Mouse (Mus musculus): Measurements from ENCODE around the gene Mllt10.
"Not testable (repeated sequence)": the region's sequence is repeated elsewhere in the genome, so short reads cannot be mapped to it uniquely, and the experiment has no call there.

The Mllt10 gene

DNA sequence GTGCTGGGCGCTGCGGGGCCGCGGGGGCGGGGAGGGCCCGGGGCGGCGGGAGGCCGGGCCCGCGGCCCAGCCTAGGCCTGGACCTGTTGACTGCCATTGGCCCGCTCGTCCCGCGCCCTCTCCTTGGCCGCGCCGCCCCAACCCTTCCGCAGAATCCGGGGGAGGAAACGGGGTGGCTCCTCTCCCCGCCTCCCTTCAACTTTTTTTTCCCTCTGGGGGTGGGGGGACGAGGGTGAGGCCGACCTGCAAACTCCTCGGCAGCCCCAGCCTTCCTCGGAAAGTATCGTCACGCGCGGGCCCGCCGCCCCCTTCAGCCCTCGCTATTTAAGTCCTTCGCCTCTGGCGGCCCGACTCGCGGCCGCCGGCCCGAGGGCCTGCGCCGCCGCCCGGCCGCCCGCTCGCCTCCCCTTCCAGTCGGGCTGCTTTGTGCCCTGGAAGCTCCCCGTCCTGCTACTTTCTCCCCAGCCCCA is 1.8 kb downstream of the Mllt10 start:
- POLR2A ChIA-PET, result interaction anchor here in 3 of 4 experiments (0.8 to 5.8 kb wide), 32 partner anchors 8 to 157 kb away, joined by 3 to 58 read pairs (median 5); partner anchors contain the start of gene Skida1 (in 2 of the 3)
- CTCF ChIA-PET, result interaction anchor here in 1 of 4 experiments (1.2 kb wide), 1 partner anchor 10 kb away, joined by 3 read pairs; no protein-coding TSS in a partner anchor

DNA sequence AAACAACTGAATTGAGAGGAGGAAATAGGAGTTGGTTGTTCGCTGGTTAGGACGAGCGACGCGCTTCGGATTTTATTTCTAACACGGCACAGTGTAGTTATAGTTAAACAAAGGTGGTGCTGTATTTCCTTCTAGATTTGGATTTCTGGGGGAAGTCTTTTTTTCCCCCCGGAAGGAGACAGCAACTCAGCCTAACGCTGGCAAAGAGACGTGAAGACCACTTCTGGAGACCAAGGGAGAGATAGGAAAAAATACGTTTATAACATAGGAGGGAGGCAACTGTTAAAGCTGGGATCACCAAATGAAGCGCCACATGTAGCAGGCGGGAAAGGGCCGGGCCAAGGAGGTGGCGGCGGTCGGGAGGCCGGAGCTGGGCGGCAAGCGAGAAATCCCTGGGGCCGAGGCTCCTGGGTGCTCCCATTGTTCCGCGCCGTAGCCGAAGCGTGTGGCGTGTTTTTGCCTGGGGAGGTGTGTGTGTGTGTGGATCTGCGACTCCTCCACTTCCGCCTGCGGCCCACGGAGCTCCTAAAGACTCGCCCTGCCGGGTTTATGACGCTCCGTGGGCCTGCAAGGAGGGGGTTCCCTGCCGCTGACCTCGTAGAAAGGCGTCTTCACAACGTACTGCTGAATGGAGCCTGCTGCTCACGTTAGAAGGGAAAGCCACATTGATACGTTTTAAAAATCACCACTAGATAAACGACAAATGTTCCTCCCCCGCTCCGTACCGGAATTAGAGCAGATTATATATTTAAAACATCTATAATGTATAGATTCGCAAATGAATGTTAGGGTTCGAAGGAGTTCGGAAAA is 2.5 kb downstream of the Mllt10 start:
- ChIA-PET CTCF (interaction anchor here in 1 of 4 experiments (1.2 kb wide), 1 partner anchor 11 kb away, joined by 3 read pairs; no protein-coding TSS in a partner anchor), POLR2A (interaction anchor here in 3 of 4 experiments (0.6 to 5.8 kb wide), 35 partner anchors 8 to 158 kb away, joined by 3 to 58 read pairs (median 5); partner anchors contain the start of gene Skida1 (in 2 of the 3))

DNA sequence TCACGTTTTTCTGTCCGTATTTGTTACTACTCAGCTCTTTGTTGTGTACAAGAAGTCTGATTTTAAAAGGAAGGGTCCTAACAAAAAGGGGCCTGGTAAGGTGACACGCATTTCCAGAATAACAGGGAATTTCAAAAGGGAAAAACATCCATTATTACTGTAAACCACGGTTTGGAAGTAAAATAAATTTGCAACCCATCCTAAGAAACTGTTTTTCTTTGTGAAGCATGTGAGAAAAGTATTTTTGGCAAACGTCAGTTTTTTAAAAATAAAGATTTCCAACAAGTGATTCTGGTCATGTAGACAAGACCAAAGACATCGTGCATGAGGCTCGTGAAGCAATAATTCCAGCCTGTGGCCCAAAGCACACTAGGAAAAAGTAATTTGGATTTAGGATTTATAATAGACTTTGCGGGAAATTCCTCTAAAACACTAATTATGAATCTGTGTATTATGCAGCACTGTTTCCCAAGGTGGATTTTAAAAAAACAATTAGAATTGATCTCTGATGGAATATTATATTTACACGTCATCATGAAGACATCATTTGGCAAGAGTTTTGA is 3.2 kb downstream of the Mllt10 start:
- ChIA-PET CTCF (interaction anchor here in 2 of 4 experiments (0.6 to 1.2 kb wide), 2 partner anchors 11 to 37 kb away, joined by 3 to 9 read pairs; no protein-coding TSS in a partner anchor), POLR2A (interaction anchor here in 3 of 4 experiments (0.6 to 5.8 kb wide), 31 partner anchors 9 to 136 kb away, joined by 3 to 58 read pairs (median 5); partner anchors contain the start of gene Skida1 (in 2 of the 3))

DNA sequence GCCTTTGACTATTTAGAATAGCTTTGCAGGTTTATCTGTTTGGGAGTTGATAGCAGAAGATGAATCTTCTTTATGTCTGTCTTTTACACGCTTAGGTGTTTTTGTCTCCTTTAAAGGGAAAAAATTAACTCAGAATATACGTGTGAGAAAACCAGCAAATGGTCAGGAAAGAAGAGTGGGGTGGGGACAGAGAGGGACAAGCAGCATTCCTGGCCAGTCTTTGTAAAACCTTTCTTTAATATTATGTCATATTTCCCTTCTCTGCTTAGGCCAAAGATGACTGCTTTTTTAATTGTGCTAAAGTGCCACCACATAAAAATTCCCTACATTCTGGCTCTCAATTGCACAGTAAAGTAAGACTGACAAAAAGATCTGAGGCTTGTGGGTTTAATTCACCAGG is 4.0 kb downstream of the Mllt10 start:
- CTCF ChIA-PET, result no interaction called here
- POLR2A ChIA-PET, result interaction anchor here in 2 of 4 experiments (1.2 to 4.1 kb wide), 10 partner anchors 10 to 122 kb away, joined by 3 to 17 read pairs (median 4); partner anchors contain the start of gene Skida1 (in 2 of the 2)

DNA sequence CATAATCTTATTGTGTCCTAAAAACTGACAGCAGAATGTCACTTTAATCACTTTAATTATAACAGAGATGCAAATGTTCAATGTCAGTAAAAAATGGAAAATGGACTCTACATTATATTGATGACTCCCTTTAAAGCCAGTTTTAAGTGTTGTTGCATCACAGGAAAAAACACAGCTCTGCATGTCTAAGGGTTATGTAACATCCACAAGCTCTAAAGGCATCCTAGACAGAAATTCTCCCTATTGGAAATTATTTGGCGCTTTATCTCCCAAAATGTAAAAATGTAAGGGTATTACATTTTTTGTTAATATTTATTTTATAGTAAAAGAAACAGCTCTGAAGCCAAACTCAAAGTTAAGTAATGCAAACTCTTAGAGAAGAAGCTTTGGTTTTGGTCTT is 4.9 kb downstream of the Mllt10 start:
- POLR2A ChIA-PET, result interaction anchor here in 2 of 4 experiments (0.7 to 4.1 kb wide), 11 partner anchors 10 to 114 kb away, joined by 3 to 17 read pairs (median 3); partner anchors contain the start of gene Skida1 (in 1 of the 2)
- CTCF ChIA-PET, result no interaction called here

DNA sequence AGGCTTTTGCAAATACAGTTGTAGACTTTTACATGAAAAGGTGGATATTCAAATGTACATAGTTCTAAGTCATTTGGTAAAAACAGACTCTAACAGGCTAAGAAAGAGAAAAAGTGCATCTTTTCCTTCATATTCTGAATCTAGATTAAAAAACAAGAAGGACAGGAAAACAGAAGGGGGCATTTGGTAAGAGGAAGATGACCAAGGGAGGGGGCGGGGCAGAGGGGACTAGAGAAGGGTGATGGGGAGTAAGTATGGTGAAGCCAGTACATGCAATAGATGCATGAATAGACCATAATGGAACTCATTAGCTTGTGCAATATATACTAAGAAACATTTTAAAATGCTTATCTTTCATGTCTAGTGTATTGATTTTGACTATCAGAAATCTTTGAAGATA is 5.4 kb downstream of the Mllt10 start:
- ChIA-PET POLR2A (interaction anchor here in 2 of 4 experiments (0.7 to 2.0 kb wide), 10 partner anchors 9 to 114 kb away, joined by 3 to 9 read pairs (median 3); partner anchors contain the start of gene Skida1 (in 1 of the 2)), CTCF (no interaction called here)

DNA sequence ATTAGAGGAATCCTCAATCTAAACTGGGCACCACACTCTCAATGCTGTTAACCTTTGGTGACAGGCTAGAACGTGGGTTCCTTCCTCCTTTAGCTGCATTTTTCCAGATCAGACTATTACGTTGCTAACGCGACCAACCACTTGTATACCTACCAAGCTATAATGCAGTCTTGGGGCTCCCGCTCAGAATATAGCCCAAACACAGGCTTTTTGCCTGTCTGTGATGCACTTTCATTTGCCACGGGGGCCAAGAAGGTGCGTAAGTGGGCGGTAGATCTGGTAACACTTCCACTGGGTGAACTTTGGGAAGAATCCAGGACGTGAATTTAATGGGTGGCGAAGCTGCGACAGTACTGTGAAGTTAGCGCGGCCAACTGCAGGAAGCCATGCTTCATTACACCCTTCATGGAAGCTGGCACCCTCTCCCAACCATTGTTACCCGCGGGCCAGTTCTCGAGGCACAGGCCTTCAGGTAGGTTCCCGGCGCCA is 8.8 kb downstream of the Mllt10 start:
- POLR2A ChIA-PET, result interaction anchor here (0.6 to 4.8 kb wide), 49 partner anchors 9 to 907 kb away, joined by 3 to 38 read pairs (median 4); partner anchors contain the start of gene Skida1 (in 4 of the 4)
- CTCF ChIA-PET, result interaction anchor here in 2 of 4 experiments (0.6 to 1.5 kb wide), 3 partner anchors 15 to 70 kb away, joined by 3 read pairs; no protein-coding TSS in a partner anchor

DNA sequence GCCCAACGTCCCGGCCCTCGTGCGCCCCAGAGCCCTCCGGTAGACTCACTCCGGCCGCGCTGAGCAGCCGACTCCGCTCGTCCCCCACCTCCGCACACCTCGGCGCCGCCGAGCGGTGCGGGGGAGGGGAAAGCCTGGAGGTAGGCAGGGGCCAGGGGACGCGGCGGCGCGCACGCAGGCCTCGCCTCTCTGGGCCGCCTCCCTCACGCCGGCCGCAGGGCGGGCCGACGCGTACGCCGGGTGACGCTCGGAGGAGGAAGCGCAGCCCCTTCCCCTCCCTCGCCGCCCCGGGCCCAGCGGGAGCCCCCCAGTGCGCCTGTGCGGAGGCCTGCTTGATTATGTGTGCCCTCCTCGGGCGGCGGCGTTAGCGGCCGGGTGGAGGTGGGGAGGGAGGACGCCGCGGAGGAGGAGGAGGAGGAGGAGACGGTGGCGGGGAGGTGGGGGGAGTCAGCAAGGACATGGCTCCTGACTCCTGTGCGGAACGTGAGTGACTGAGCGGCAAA is 9.4 kb downstream of the Mllt10 start:
- POLR2A ChIA-PET, result interaction anchor here (0.9 to 4.8 kb wide), 35 partner anchors 8 to 180 kb away, joined by 3 to 38 read pairs (median 4); partner anchors contain the start of genes Skida1 (in 3 of the 4) and Mllt10 (in 1 of the 4)
- CTCF ChIA-PET, result no interaction called here

DNA sequence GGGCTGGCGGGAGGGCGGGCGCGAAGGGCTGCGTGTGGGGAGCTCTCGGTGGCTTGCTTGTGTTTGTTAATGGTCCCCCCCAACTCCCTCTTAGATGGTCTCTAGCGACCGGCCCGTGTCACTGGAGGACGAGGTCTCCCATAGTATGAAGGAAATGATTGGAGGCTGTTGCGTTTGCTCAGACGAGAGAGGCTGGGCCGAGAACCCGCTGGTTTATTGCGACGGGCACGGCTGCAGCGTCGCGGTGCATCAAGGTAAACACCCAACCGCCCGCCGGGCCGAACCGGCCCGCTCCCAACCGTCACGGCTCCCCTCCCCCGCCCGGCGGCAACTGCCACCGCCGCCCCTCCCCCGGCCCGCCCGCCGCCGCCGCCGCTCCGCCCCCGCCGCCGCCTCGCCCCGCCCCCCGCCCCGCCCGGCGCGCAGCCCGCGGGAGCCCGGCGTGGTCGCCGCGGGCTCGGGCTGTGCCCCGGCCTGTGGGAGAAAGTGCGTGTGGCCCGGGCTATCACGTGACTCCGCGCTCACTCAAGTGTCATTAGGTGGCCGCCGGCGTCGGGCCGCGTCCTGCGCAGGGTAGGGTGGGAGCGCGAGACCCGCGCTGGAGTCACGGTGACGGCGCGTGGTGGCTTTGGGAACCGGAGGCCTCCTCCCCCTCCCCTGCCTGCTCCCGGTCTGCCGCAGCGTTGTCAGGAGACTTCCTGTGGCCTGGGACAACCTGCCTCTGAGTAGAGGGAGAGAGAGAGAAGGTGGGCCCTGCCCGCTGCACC is 10.1 kb downstream of the Mllt10 start:
- CTCF ChIA-PET, result no interaction called here
- POLR2A ChIA-PET, result interaction anchor here in 3 of 4 experiments (0.7 to 4.8 kb wide), 23 partner anchors 9 to 129 kb away, joined by 3 to 38 read pairs (median 4); partner anchors contain the start of genes Skida1 (in 2 of the 3) and Mllt10 (in 1 of the 3)

DNA sequence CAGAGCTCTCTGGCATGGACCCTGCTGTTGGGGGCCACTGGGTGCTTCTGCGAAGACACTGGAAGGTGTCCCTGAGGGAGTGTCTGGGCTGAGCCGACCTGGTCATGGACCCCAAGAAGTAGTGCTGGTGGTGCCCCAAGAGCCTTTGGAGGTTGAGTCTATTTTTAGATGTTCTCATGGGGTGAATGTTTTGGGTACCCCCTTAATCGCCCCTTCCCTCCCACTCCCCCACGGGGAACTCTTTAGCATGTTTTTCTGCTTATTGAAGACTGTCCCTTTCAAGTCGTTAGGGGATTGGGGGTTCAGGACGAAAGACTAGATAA is 10.6 kb downstream of the Mllt10 start:
- POLR2A ChIA-PET, result interaction anchor here in 3 of 4 experiments (0.6 to 4.8 kb wide), 19 partner anchors 10 to 130 kb away, joined by 3 to 38 read pairs (median 4); partner anchors contain the start of genes Mllt10 (in 1 of the 3) and Skida1 (in 1 of the 3)
- CTCF ChIA-PET, result no interaction called here

DNA sequence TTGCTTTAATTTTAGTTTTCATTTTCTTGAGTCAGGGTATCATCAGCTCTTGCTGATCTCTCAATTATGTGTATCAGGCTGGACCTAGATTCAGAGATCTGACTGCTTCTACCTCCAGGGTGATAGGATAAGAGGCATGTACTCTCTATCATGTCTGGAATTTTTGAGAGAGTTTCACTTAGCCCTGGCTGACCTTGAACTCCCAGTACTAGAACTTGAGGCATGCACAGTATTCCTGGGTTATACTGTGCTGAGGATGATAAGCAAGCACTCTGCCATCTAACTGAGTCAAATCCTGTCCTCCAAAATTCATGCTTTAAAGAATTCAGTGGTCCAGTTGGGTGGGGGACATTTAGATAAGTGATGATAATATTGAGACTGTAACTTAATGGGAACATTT is 11.4 kb downstream of the Mllt10 start:
- CTCF ChIA-PET, result no interaction called here
- POLR2A ChIA-PET, result interaction anchor here in 2 of 4 experiments (0.6 to 4.8 kb wide), 18 partner anchors 9 to 131 kb away, joined by 3 to 30 read pairs (median 3); partner anchors contain the start of gene Mllt10 (in 1 of the 2)

DNA sequence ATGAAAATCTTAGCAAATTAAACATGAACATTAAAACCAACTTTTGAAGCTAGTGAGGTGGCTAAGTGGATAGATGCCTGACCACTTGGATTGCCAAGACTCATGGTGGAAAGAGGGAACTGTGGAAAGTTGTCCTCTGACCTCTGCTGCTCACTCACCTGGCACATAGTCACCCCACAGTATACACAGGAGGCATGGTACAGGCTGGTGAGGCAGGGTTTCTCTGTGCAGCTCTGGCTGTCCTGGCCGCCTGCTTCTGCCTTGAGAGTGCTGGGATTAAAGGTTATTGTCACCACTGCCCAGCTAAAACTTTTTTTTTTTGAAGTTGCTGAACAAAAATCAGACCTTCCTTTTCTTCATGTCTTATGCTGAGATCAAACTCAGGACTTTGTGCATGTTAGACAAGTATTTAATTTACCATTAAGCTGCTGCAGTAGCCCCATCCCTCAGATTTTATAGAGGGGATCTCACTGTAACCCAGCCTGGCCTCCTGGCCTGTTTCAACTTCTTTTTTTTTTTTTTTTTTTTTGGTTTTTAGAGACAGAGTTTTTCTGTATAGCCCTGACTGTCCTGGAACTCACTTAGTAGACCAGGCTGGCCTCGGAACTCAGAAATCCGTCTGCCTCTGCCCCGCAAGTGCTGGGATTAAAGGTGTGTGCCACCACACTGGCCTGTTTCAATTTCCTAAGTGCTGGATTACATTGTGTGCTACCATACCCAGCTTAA is 13.2 kb downstream of the Mllt10 start:
- POLR2A ChIA-PET, result interaction anchor here in 3 of 4 experiments (0.6 to 2.4 kb wide), 29 partner anchors 9 to 137 kb away, joined by 3 to 13 read pairs (median 4); partner anchors contain the start of gene Skida1 (in 2 of the 3)
- CTCF ChIA-PET, result interaction anchor here in 1 of 4 experiments (0.7 to 0.9 kb wide), 3 partner anchors 41 to 101 kb away, joined by 3 to 6 read pairs (median 5); no protein-coding TSS in a partner anchor

DNA sequence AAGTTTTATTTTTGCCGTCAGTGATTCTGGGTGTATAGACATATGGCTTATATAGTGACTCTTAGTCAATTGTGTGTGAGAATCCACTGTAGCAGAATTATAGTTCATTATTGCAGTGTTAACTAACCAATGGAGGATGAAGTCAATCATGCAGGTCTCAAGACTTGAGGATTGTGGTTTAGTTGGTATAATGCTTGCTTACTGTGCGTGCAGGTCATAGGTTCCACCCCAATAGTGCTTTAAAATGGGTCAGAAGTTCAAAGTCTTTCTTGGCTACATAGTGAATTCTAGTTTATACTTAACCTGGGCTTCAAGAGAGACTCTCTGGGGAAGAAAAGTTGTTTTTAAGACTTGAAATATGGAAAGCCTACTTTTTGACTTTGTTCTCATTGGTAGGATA is 16.9 kb downstream of the Mllt10 start:
- ChIA-PET POLR2A (interaction anchor here in 2 of 4 experiments (0.7 to 4.0 kb wide), 10 partner anchors 9 to 45 kb away, joined by 3 to 30 read pairs (median 4); no protein-coding TSS in a partner anchor), CTCF (no interaction called here)

DNA sequence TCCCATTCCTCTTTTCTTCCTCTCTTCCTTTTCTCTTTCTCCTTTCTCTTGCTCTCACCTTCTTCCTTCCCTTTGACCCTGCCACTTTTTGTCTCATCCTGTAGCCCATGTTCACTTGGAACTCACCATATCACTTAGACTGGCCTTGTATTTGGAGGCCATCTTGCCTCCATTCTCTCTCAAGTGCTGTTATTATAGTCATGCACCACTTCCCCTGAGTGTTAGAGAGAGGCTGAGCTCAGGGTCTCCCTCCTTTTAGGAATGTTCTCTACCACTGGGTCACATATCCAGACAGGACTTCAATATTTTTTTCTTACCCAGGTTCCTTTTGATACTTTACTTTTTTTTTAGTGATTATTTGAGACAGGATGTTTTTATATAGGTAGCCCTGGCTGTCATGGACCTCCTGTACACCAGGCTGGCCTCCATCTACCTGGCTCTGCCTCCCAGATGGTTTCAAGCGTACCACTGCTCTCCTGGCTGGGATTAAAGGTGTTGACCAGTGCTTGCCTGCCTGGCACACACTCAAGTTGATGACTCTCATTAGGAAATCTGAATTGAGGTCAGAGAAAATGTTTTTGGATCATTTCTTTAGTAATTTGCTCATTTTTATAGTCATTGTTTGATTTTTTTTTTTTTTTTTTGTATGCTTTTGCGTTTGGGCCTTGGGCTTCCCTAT is 25.3 kb downstream of the Mllt10 start:
- ChIA-PET CTCF (no interaction called here), POLR2A (interaction anchor here in 2 of 4 experiments (1.1 to 1.5 kb wide), 3 partner anchors 11 to 144 kb away, joined by 3 to 6 read pairs (median 6); no protein-coding TSS in a partner anchor)

DNA sequence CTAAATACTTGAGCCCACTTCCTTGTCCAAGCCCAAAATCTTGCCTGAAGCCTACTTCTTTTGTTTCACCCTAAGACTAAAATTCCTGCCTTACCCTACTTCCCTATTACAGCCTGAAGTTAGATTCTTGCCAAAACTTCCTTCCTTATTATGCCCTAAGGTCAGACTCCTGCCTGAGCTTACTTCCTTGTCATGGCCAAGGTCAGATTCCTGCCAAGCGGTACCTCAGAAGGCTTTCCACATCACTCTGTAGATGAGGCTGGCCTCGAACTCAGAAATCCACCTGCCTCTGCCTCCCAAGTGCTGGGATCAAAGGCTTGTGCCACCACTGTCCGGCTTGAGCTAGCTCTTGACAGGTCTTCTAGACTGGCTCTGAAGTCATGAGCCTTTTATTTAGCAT is 32.7 kb downstream of the Mllt10 start:
- POLR2A ChIA-PET, result interaction anchor here (0.5 to 5.1 kb wide), 31 partner anchors 9 to 159 kb away, joined by 3 to 30 read pairs (median 4); partner anchors contain the start of genes Skida1 (in 2 of the 4) and A930004D18Rik (in 1 of the 4)
- CTCF ChIA-PET, result not testable (repeated sequence)

DNA sequence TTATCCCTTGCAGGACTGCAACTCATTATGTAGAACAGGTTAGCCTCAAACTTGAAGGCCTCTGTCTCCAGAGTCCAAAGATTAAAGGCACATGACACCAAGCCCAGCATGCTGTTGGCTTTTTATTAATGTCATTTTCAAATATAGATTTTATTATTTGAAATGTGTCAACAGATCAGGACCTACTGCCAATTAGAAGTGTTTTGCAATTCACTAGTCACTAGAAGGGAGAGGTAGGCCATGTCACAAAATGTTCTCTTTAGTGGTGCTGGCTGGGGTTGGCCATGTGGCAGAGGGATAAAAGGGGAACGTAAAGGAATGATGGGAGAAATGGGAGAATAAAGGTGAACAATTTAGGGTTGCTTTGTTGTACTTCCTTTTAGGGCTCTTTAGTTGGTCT is 38.8 kb downstream of the Mllt10 start:
- ChIA-PET CTCF (no interaction called here), POLR2A (interaction anchor here in 2 of 4 experiments (0.8 to 3.5 kb wide), 8 partner anchors 22 to 123 kb away, joined by 3 to 14 read pairs (median 4); no protein-coding TSS in a partner anchor)

All from embryonic stem cell, embryonic (primary cell).